Mouse (Mus musculus): ENCODE measurements around the gene Gm10488. TPM values are rescaled to one million over a fixed set of nuclear protein-coding genes. Genes with fewer than 3 reads are reported as not detected.
"Not testable (repeated sequence)": the region's sequence is repeated elsewhere in the genome, so short reads cannot be mapped to it uniquely, and the experiment has no call there.

Gm10488 gene
- polyA plus RNA-seq (2014; fragmentation: Nextera tagmentation; extraction: Ambion mirVana) = not detected in 2 replicates

DNA sequence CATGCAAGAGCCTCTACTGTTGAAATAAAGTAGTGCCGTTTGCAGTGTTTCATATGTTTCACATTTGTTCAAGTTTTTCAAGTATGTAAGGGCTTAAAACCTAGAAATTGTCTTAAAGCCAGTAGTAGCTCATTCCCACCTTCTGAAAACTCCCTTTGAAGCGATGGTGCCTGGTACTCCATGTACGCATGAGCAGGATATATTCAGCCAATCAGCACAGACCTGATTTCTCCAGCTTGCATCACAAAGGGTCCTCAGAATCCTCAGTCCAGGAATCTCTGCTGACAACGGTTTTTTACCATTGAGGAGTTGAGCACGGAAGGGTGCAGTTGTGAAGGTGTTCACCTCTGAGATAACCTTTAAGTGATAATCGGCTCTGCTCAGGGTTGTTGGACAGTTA lies at the start of gene Gm10488:
TSS of gene Gm10488 (plus strand) at position 301 of the 400 bp plus-strand sequence.
- H3K4me2 ChIP-seq (replicated peaks; ENCODE audit: low read depth, low read length); H3K4me3 ChIP-seq (ENCODE audit: low read depth, low read length); H3K36me3 ChIP-seq (ENCODE audit: control insufficient read depth, insufficient read depth, low read length); H3K9me3 ChIP-seq (ENCODE audit: control insufficient read depth, low read length); H3K4me1 ChIP-seq (replicated peaks; ENCODE audit: control insufficient read depth, insufficient read depth, low read length); H3K27me3 ChIP-seq (ENCODE audit: control insufficient read depth, insufficient read depth, low read length); H3K27ac ChIP-seq (ENCODE audit: low read depth, low read length); DNase-seq (ENCODE audit: low spot score); H3K9ac ChIP-seq (ENCODE audit: low read depth, low read length); ATAC-seq (ENCODE audit: low FRiP score): not testable (repeated sequence)
- no CpG with 5 or more reads among the region's 6 CpGs for WGBS
